Mouse (Mus musculus) heart, embryonic 11.5 days (tissue): Measurements from ENCODE around the gene Dzip1. TPM values are rescaled to one million over a fixed set of nuclear protein-coding genes. Genes with fewer than 3 reads are reported as not detected.

Experiments
- ATAC-seq: fragments of 200-750 bp; cut with Nextera tagmentation; replicated peaks from 2 replicates; pipeline ENCODE4 v1.8.0; 2017; ENCODE audit warnings: moderate library complexity; ENCODE audit not compliant: insufficient number of reproducible peaks, low FRiP score, low TSS enrichment
- H3K27ac ChIP-seq: fragments of 300-500 bp; sonication (generic); 2 replicates; pipeline ENCODE4 v1.5.1; 2014; ENCODE audit warnings: mild to moderate bottlenecking, low read depth, low read length
- H3K27me3 ChIP-seq: fragments of 300-500 bp; sonication (generic); 2 replicates; pipeline ENCODE4 v1.6.1; 2014; ENCODE audit warnings: mild to moderate bottlenecking, low read length, mixed read lengths; ENCODE audit not compliant: control insufficient read depth, insufficient read depth
- H3K36me3 ChIP-seq: fragments of 300-500 bp; sonication (generic); 2 replicates; pipeline ENCODE4 v1.6.1; 2014; ENCODE audit warnings: mild to moderate bottlenecking, low read length, moderate library complexity, mixed read lengths; ENCODE audit not compliant: control insufficient read depth, insufficient read depth
- H3K4me1 ChIP-seq: fragments of 300-500 bp; sonication (generic); 2 replicates; pipeline ENCODE4 v1.6.1; 2014; ENCODE audit warnings: low read length; ENCODE audit not compliant: control insufficient read depth, insufficient read depth
- H3K4me2 ChIP-seq: fragments of 300-500 bp; sonication (generic); 2 replicates; pipeline ENCODE4 v1.6.1; 2014; ENCODE audit warnings: mild to moderate bottlenecking, moderate library complexity
- H3K4me3 ChIP-seq: fragments of 300-500 bp; sonication (generic); 2 replicates; pipeline ENCODE4 v1.5.1; 2014; ENCODE audit warnings: low read depth, low read length
- H3K9ac ChIP-seq: fragments of 300-500 bp; sonication (generic); 2 replicates; pipeline ENCODE4 v1.6.1; 2014; ENCODE audit warnings: mild to moderate bottlenecking, low read depth, low read length, moderate library complexity
- H3K9me3 ChIP-seq: fragments of 300-500 bp; sonication (generic); replicated peaks from 2 replicates; pipeline ENCODE4 v1.6.1; 2016; ENCODE audit warnings: low read length; ENCODE audit not compliant: control insufficient read depth
- WGBS: fragments of 180-500 bp; shearing (Covaris S2); extraction: QIAGEN DNeasy Blood & Tissue Kit; methylation state at CpG from one replicate; pipeline ENCODE4 v1.1.7; 2014; ENCODE audit not compliant: insufficient replicate concordance; 5-methylcytosine and 5-hydroxymethylcytosine counted together
- polyA plus RNA-seq: library from polyadenylated mRNA; unstranded; fragments of >200 nt; fragmentation: Nextera tagmentation; extraction: Ambion mirVana; gene quantifications from 2 replicates; pipeline ENCODE4 v1.2.1, GENCODE M21; 2014

The Dzip1 gene
- polyA plus RNA-seq, 1 experiment from 2014 or later = 13.2 TPM

DNA sequence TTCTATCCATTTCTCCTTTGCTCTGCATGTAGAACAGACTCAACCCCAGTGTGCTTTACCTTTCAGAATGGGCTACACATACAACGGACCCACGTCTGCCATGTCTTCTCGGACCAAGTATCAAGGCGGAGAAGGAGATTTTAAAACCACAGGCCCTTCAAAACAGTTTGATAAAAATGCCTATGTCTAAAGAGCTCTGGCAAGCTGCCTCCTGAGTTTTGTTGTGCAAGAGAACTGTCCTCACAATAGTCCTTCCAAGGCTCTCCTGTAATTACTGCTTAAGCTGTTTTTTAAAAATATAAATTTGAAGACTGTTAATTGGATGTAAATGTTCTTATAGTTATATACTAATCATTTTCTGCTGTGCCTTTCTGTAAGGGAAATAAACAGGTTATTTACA lies 51.1 kb downstream of the Dzip1 start:
- Histone ChIP-seq H3K27ac (no peak overlapping the region), H3K9me3 (no peaks in the 10 kb centered on the region), H3K27me3 (no peaks in the 10 kb centered on the region), H3K4me3 (no peak overlapping the region), H3K36me3 (peaks cover 8% of the 10 kb centered on the region), H3K4me2 (no peak overlapping the region), H3K9ac (no peak overlapping the region), H3K4me1 (no peaks in the 10 kb centered on the region)
- WGBS = 91% methylated on average over 4 of the region's 4 CpGs
- ATAC-seq = no peak

DNA sequence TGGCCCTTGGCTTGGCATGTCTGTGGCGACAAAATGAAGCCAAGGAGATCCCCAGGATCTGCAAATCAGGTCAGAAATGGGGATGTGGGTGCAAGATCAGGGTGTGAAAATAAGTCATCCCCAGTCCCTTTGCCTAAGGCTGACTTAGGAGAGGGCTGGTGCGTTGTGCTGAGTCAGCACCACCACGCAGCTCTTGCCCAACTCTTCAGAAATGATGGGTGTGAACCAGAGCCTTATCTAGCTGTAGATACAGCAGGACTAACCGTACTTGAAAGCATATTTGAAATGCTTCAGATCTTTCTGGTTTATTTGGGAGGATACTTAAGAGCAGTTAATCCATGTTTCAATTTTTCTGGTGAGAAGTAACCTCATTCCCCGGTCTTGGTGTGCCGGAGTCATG lies 55.5 kb downstream of the Dzip1 start:
- Histone ChIP-seq H3K36me3 (no peaks in the 10 kb centered on the region), H3K27me3 (no peaks in the 10 kb centered on the region), H3K4me2 (no peak overlapping the region), H3K9me3 (no peaks in the 10 kb centered on the region), H3K9ac (no peak overlapping the region), H3K4me3 (no peak overlapping the region), H3K4me1 (no peaks in the 10 kb centered on the region), H3K27ac (no peak overlapping the region)
- 64% methylated on average over 6 of the region's 6 CpGs for WGBS
- ATAC-seq = no peak

DNA sequence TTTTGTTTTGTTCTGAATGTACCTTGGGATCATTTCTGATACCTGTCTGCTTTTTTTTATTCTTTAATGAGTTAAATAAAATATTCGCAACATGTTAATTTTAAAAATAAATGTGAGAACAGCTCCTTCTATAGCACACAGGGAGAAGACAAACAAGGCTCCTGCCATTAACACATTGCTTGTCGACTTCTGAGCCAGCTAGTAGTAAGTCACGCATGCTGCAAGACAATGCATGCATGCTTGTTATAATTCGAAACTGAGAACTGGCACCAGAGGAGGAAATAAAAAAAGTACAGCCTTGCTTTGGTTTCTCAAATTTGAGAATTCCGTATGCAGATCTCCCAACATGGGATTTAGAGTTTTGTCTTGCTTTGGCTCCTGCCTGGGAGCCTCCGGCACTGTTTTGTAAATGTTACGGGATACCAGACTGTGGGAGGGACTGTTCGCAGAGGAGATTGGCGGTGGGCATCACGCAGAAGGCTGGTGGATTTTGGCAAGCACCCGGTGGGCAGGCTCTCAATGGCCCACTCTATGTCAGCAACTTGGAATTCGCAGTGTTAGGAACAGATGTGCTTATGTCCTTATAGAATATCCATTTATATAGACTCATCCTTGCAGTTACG lies 57.0 kb downstream of the Dzip1 start:
- no peaks in the 10 kb centered on the region for H3K9me3 ChIP-seq
- no peaks in the 10 kb centered on the region for H3K27me3 ChIP-seq
- H3K27ac ChIP-seq = no peak overlapping the region
- no peak for ATAC-seq
- no peak overlapping the region for H3K4me2 ChIP-seq
- WGBS = 83% methylated on average over 13 of the region's 13 CpGs
- H3K9ac ChIP-seq = no peak overlapping the region
- H3K4me1 ChIP-seq = no peaks in the 10 kb centered on the region
- no peak overlapping the region for H3K4me3 ChIP-seq
- no peaks in the 10 kb centered on the region for H3K36me3 ChIP-seq

DNA sequence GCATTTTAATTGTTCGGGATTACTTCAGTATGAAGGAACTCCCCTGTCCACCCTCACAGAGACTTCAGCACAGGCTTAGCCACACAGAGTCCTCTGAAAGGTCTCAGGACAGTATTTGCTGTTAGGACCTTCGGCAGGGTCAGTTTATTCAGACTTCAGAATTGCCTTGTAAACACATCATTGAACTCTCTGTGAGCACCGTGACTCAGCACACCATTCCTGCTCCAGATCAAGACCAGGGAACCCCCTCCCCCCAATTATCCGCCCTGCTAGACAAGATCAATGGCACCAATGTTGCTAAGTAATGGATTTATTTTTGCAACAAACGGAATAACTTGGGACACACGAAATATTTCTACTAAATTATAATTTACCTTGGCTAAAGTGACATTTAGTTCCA lies 57.9 kb downstream of the Dzip1 start:
- H3K36me3 ChIP-seq = no peaks in the 10 kb centered on the region
- WGBS = 63% methylated on average over 6 of the region's 6 CpGs
- no peak overlapping the region for H3K4me2 ChIP-seq
- no peaks in the 10 kb centered on the region for H3K27me3 ChIP-seq
- no peaks in the 10 kb centered on the region for H3K9me3 ChIP-seq
- H3K4me3 ChIP-seq = no peak overlapping the region
- H3K4me1 ChIP-seq = no peaks in the 10 kb centered on the region
- no peak overlapping the region for H3K27ac ChIP-seq
- no peak for ATAC-seq
- H3K9ac ChIP-seq = no peak overlapping the region

DNA sequence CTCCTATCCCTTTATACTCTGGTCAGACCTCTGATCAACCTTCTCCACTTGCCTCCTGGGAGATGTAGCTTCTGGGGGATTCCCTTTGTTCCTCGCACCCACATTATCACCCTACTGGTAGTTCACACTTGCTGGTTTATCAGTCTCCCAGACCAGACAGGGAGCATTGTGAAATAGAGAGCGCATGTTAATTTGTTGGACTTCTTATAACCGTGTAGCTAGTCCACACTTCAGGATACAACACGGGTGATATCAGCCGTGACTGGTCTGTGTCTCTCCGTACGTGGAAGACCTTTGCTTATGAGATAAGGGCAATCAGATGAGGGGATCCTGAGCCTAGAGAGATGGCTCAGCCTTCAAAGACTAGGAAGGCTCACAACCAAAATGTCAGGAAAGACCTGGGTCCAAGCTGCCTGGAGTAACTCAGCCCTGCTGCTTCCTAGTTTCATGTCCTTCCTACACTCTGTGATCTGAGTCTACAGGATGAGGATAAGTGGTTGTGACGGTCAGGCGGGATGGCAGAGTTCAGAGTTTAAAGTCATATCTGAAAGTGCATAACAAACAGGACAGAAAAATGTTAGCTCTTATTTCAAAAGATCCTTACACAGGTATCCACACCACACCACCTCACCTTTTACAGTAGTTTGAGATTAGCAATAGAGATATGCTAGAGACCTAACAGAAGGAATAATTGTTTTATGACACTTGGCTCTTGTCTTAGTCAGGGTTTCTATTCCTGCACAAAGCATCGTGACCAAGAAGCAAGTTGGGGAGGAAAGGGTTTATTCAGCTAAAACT lies 59.0 kb downstream of the Dzip1 start:
- H3K36me3 ChIP-seq = no peaks in the 10 kb centered on the region
- no peak for ATAC-seq
- no peak overlapping the region for H3K27ac ChIP-seq
- H3K4me1 ChIP-seq = no peaks in the 10 kb centered on the region
- no peak overlapping the region for H3K4me3 ChIP-seq
- H3K9me3 ChIP-seq = no peaks in the 10 kb centered on the region
- no peak overlapping the region for H3K4me2 ChIP-seq
- H3K9ac ChIP-seq = no peak overlapping the region
- WGBS = 60% methylated on average over 10 of the region's 10 CpGs
- no peaks in the 10 kb centered on the region for H3K27me3 ChIP-seq

DNA sequence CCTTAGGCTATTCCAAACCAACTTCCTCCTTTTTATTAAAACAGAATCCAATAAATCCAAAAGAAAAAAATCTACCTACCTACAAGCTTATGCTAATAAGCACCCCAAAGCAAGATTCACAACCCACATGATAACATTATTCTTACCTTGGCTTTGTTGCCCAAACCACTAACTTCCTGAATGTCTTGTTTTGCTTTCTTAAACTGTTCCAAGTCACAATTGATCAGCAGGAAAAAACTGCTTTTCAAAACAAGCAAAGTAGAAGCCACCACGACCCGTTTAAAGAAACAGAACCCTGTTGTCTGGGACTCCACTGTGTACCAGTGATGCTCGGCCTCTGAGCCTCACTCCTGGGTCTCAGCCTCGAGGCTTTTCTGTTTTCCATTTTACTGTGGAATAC lies 60.4 kb downstream of the Dzip1 start:
- no peaks in the 10 kb centered on the region for H3K27me3 ChIP-seq
- no peak for ATAC-seq
- H3K4me1 ChIP-seq = no peaks in the 10 kb centered on the region
- H3K4me3 ChIP-seq = no peak overlapping the region
- no peak overlapping the region for H3K27ac ChIP-seq
- WGBS = 58% methylated on average over 4 of the region's 4 CpGs
- H3K9me3 ChIP-seq = no peaks in the 10 kb centered on the region
- H3K36me3 ChIP-seq = no peaks in the 10 kb centered on the region
- H3K4me2 ChIP-seq = no peak overlapping the region
- H3K9ac ChIP-seq = no peak overlapping the region

DNA sequence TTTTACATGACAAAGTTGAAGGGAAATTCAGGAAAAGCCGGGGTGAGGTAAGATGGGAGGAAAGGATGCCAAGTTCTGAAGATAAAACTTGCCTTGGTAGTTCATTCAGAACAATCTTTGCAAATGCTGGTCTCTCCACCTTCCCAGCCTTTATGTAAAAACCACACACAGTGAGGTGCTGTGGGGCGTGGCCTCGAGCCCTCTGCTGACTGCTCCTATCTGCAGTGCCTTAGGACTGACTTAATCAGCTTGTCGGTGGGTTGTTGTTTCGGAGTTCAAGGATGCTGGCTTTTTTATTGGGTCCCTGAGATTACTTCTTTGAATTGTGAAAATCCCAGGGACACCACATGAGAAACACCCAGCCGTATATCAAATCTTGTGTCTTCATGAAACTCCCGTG lies 63.0 kb downstream of the Dzip1 start:
- 49% methylated on average over 7 of the region's 7 CpGs for WGBS
- ATAC-seq = no peak

DNA sequence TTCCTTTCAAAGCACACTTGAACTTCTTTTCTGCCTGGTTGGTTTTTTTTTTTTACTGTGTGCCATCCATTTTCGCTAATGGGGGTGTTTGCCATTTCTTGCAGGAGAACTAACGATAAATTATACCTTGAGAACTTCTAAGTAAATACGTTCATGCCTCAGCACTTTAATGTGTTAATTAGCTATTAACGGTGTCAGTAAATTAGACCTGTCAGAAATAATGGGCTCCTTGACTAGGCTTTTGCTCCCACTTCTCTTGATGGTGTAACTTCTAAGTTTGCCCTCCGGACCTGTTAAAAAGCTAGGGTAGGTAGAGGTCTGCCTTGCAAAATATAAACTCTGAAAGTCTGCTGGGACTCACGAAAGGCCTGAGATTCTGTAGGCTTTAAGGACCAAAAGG lies 66.9 kb downstream of the Dzip1 start:
- Histone ChIP-seq H3K9me3 (no peaks in the 10 kb centered on the region), H3K36me3 (no peaks in the 10 kb centered on the region), H3K4me2 (no peak overlapping the region), H3K4me3 (no peak overlapping the region), H3K4me1 (no peaks in the 10 kb centered on the region), H3K27ac (no peak overlapping the region), H3K27me3 (peaks cover 18% of the 10 kb centered on the region), H3K9ac (no peak overlapping the region)
- 61% methylated on average over 6 of the region's 6 CpGs for WGBS
- ATAC-seq = no peak

More for the DNA sequence above, 63.0 kb downstream of the Dzip1 start:
- Histone ChIP-seq H3K27me3 (no peaks in the 10 kb centered on the region; the same call in 1 of the 2 replicates), H3K4me3 (no peak overlapping the region), H3K27ac (no peak overlapping the region), H3K4me2 (no peak overlapping the region), H3K9ac (no peak overlapping the region), H3K9me3 (no peaks in the 10 kb centered on the region), H3K36me3 (no peaks in the 10 kb centered on the region), H3K4me1 (no peaks in the 10 kb centered on the region)

DNA sequence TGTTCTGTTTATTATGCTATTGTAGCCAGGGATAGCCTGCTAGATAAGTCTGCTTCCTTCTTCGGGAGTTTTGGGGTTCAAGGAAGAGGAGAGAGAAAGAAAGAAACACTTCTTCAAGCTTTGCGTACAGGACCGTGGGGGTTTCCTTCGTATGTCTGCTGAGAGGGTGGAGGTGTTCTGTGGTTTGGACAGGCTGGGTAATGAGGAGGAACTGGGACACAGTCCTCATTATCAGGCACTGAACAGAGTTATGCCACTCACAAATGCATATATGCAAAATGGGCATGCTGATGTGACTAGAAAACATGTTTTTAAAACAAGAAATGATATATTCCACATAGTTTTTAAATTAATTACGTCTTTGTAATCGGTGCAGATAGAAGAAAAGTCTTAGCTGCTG lies 68.7 kb downstream of the Dzip1 start:
- no peak overlapping the region for H3K9ac ChIP-seq
- no peak overlapping the region for H3K27ac ChIP-seq
- no peaks in the 10 kb centered on the region for H3K4me1 ChIP-seq
- no peaks in the 10 kb centered on the region for H3K9me3 ChIP-seq
- no peak overlapping the region for H3K4me2 ChIP-seq
- H3K36me3 ChIP-seq = no peaks in the 10 kb centered on the region
- no peak overlapping the region for H3K4me3 ChIP-seq
- ATAC-seq = no peak
- peaks cover 20% of the 10 kb centered on the region for H3K27me3 ChIP-seq
- WGBS = 74% methylated on average over 6 of the region's 6 CpGs
